ENCODE assay signal across 18 mouse cellular contexts in genomic region chr8:86719368-86719767, GRCm38 (mm10). TPM values are rescaled to one million over a fixed set of nuclear protein-coding genes. Genes with fewer than 3 reads are reported as not detected.
"Had no signal": no experiment of that assay in that cellular context is flagged by ENCODE, and none has a peak within 500 bp of the region (broad histone marks: within the 10 kb centered on the region; RNA-seq: fewer than 3 reads in every experiment).

No protein-coding gene starts in this region.

- H3K9me3 ChIP-seq: limb, embryonic 13.5 days; liver, embryonic 15.5 days; megakaryocyte, embryonic 14.5 days; midbrain, embryonic 12.5 days; stomach, embryonic 15.5 days had no signal

- H3K9ac ChIP-seq: limb, embryonic 13.5 days; liver, embryonic 15.5 days; midbrain, embryonic 12.5 days; stomach, embryonic 15.5 days had no signal

- H3K4me2 ChIP-seq: limb, embryonic 13.5 days; liver, embryonic 15.5 days; midbrain, embryonic 12.5 days; stomach, embryonic 15.5 days had no signal

- H3K27ac ChIP-seq: kidney, postnatal 0 days; limb, embryonic 13.5 days; liver, embryonic 15.5 days; midbrain, embryonic 12.5 days; stomach, embryonic 15.5 days had no signal

- H3K27me3 ChIP-seq: limb, embryonic 13.5 days; liver, embryonic 15.5 days; megakaryocyte, embryonic 14.5 days; midbrain, embryonic 12.5 days; stomach, embryonic 15.5 days had no signal

- DNase-seq: kidney, adult 11 months; kidney, adult 9 months; kidney, postnatal 36 days; left cerebral cortex, postnatal 4 days; lung, adult 2 months; lung, postnatal 36 days; right cerebral cortex, postnatal 25 days; thymus, adult 2 months; thymus, postnatal 4 days had no signal

- H3K4me1 ChIP-seq: limb, embryonic 13.5 days; stomach, embryonic 15.5 days had no signal

- H3K4me3 ChIP-seq: limb, embryonic 13.5 days; liver, embryonic 15.5 days; megakaryocyte, embryonic 14.5 days; midbrain, embryonic 12.5 days; stomach, embryonic 15.5 days had no signal

- ATAC-seq: lung, postnatal 0 days; midbrain, embryonic 16.5 days had no signal

RNA-seq across cellular contexts. Expression of gene Gm10638, which starts 26.1 kb away (rescaled TPM):
- total RNA-seq: liver, adult 2 months had no signal
